Comparison of ENCODE assay signal across 8 mouse cellular contexts in the genomic region with DNA sequence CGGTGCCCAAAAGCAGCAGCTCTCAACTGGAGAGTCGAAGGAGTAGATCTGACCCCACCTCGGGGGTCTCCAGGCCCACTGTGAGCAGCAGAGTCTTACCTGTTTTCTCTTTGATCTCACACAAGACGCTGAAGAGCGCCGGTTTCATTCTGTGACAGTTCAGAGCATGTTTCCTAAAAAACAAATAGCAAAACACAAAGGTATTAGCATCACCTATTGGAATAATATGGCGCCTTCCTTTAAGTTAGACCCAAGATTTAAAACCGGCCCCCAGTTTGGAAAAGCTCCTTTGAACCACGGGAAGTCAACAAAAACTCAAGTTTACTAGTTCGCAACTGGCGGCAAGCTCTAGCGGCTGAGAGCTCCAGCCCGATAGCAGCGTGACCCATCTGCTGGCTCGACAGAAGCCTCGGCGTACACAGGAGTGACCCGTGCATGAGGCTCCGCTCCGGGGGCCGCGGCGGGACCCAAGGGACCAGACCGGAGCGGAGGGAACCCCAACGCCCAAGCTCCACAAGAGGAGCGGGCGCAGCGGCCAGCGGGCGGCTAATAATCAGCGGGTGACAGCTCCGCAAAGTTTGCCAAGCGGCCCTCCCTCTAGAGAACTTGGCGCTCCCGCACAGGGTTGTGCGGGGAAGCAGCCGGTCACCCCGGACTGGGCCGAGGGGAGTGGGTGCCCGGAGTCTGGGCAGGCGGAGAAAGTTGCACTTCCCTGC. TPM values are rescaled to one million over a fixed set of nuclear protein-coding genes. Genes with fewer than 3 reads are reported as not detected.
DNase-seq lines count a peak whose midpoint lies in the region; TF ChIP-seq lines count a peak whose summit lies in the region.

No protein-coding gene starts in this region.

- no peaks in the 10 kb centered on the region for H3K4me1 ChIP-seq in cortical plate, adult 2 months (ENCODE audit: control insufficient read depth, insufficient read depth, low read length)
- no peaks in the 10 kb centered on the region for H3K4me1 ChIP-seq in lung, adult 2 months (ENCODE audit: control insufficient read depth, insufficient read depth, low read length)

- H3K4me3 ChIP-seq in cortical plate, adult 2 months (ENCODE audit: insufficient read depth, low read length) = peak overlapping the region; percentile 48
- peak overlapping the region; percentile 99 for H3K4me3 ChIP-seq in lung, adult 2 months (replicated peaks; ENCODE audit: extremely low read depth, low read depth, low read length)

- TF ChIP-seq POLR2A in cortical plate, adult 2 months (IDR thresholded peaks at IDR 0.05; ENCODE audit: extremely low read depth, insufficient read depth, low read length) = no peak
- TF ChIP-seq POLR2A in lung, adult 2 months (IDR thresholded peaks at IDR 0.05; ENCODE audit: borderline replicate concordance, extremely low read depth, low read depth, low read length) = no peak

- WGBS in lung, adult 2 months = 4% methylated on average over 42 of the region's 42 CpGs

- no peak for TF ChIP-seq CTCF in cortical plate, adult 2 months (IDR thresholded peaks at IDR 0.05; ENCODE audit: extremely low read depth, insufficient read depth, low read length)
- TF ChIP-seq CTCF in lung, adult 2 months (IDR thresholded peaks at IDR 0.05; ENCODE audit: insufficient read depth, low read length) = no peak

- DNase-seq in left cerebral cortex, adult 18-20 months (ENCODE audit: low spot score in 2 of 2) = peak; percentile 4 to 7
- no peak for DNase-seq in left cerebral cortex, adult 9 months (ENCODE audit: low spot score in 2 of 2)
- peak; percentile 96 for DNase-seq in heart, adult 11 months
- DNase-seq in kidney, adult 11 months = peak; percentile 23
- peak; percentile 59 for DNase-seq in lung, adult 2 months
- DNase-seq in ovary, postnatal 10 days (ENCODE audit: low spot score) = peak; percentile 23
- peak; percentile 12 for DNase-seq in thymus, postnatal 25 days

- H3K27ac ChIP-seq in cortical plate, adult 2 months (ENCODE audit: insufficient read depth, low read length) = 0 out of 2 replicates have a peak overlapping the region, but pooled peaks have one; percentile 21

RNA-seq across cellular contexts. Expression of gene Pbx3, which starts 2.1 kb away (rescaled TPM):
- 10 to 100 TPM; 15.7 to 18.2 TPM for total RNA-seq in left cerebral cortex, adult 18-20 months (2021)
- 7.7 and 12.2 TPM in 2 replicates for polyA plus RNA-seq in cortical plate, adult 2 months (2012; rRNA removed)
- 11.1 and 14.7 TPM in 2 replicates for polyA plus RNA-seq in lung, adult 2 months (2012; rRNA removed)

RNA-seq across cellular contexts. Expression of gene Mapkap1, which starts 35.7 kb away (rescaled TPM):
- 10 to 100 TPM; 69.0 to 72.0 TPM for total RNA-seq in left cerebral cortex, adult 18-20 months (2021)
- polyA plus RNA-seq in cortical plate, adult 2 months (2012; rRNA removed) = 52.4 and 53.0 TPM in 2 replicates
- polyA plus RNA-seq in lung, adult 2 months (2012; rRNA removed) = 39.2 and 43.7 TPM in 2 replicates

Comparison
In these comparisons a context has a peak if more than half of its experiments do, and no peak if none do; other contexts are left out.
1. DNase-seq: peak in left cerebral cortex, adult 18-20 months (2 of 2), heart, adult 11 months (single experiment), kidney, adult 11 months (single experiment), lung, adult 2 months (single experiment), ovary, postnatal 10 days (single experiment) and thymus, postnatal 25 days (single experiment); none in left cerebral cortex, adult 9 months (0 of 2).